Mouse (Mus musculus) small intestine, adult 2 months (tissue): ENCODE measurements around the gene Pfkfb4.

Experiments
- CTCF ChIP-seq: fragments of 200-500 bp; IDR thresholded peaks from 2 replicates; pipeline ENCODE4 v1.5.1; 2012; ENCODE audit warnings: low read depth, mild to moderate bottlenecking, control low read depth, inconsistent platforms, low read length, moderate library complexity, mixed read lengths; ENCODE audit not compliant: insufficient replicate concordance, insufficient read length; ENCODE audit errors: extremely low read depth
- POLR2A ChIP-seq: fragments of 200-500 bp; IDR thresholded peaks from 2 replicates; pipeline ENCODE4 v1.6.1; 2012; ENCODE audit warnings: low read depth, mild to moderate bottlenecking, control low read depth, inconsistent platforms, low read length, moderate library complexity

DNA sequence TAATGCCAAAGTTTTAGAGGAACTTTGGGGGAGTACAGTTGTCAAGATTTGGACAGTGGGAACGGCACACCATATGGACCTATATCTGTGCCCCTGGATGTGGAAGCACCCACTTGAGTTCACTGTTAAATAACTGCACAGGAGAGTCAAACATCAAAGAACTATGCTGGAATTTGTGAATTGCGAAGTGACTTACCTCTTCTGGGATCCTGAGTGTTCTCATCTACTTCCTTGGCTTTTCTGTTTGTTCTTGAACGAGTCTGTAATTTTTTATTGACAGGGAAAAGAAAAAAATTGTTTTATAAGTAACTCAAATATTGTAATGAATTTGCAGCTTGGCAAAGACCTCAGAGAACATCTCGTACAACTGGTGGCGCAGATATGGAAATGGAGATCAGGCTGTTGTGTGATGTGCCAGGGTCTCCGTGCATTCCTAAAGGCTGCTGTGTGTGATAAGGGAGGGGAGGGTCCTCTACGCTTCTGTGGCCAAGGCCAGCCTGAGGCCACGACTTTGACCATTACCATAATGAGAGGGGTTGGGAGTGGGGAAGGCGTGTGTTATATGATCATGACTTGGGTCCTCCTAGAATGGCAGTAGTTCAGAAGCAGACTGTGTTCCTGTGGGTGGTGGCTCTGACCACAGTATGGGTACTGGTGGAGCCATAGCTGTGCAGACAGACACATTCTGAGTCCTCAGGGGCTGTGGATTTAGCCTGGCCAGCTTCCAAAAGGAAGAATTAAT, 1.2 kb downstream of the Pfkfb4 start:
- TF ChIP-seq POLR2A: no peak; the same call in 1 of the 2 replicates
- TF ChIP-seq CTCF: no peak
